Mouse (Mus musculus) hematopoietic stem cell, adult 5-6 weeks (primary cell): ENCODE results near the gene Rab33b. TPM values are rescaled to one million over a fixed set of nuclear protein-coding genes. Genes with fewer than 3 reads are reported as not detected.

Experiments used
- ATAC-seq, 2 experiments: fragments of 125-278 bp in 1 of 2; replicated peaks in 1 of 2; 2 replicates each; pipeline ENCODE4 v1.8.0; 2016 to 2017; ENCODE audit warnings: inconsistent platforms in 2 of 2, mild to moderate bottlenecking in 2 of 2, moderate number of reproducible peaks in 2 of 2, low read depth in 1 of 2, moderate TSS enrichment in 1 of 2; ENCODE audit not compliant: low FRiP score in 2 of 2, poor library complexity in 2 of 2, severe bottlenecking in 2 of 2, insufficient read depth in 1 of 2, low TSS enrichment in 1 of 2
- total RNA-seq: library from RNA; stranded (forward); fragments of 172-1452, 232-1000 nt; gene quantifications from 2 replicates; pipeline ENCODE4 v1.2.3, GENCODE M21; 2017

Rab33b gene
- total RNA-seq, 1 experiment from 2014 or later = 19.1 TPM

DNA sequence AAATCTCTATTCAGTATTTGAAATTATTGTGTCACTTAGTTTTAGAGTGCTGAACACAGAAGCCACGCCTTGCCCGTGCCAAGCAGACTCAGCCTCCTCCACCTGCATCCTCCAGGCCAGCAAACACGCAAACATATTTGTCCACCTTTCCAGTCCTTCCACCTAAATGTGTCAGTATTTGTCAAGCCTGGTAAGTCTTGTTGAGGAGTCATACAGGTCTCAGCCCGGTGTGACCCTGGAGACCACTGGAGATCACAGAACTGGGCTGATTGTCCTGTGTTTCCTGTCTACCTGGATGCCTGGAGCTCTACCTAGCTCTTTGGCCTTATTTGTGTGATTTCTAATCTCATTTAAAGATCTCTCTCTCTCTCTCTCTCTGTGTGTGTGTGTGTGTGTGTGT is 16.2 kb downstream of the Rab33b start:
- no peak for ATAC-seq

- ATAC-seq = no peak
These were observed 20.7 kb downstream of the Rab33b start for GRCm38 (mm10) chr3:51504385-51504952.

- ATAC-seq = no peak
These were observed 21.7 kb downstream of the Rab33b start for GRCm38 (mm10) chr3:51505465-51505864.

DNA sequence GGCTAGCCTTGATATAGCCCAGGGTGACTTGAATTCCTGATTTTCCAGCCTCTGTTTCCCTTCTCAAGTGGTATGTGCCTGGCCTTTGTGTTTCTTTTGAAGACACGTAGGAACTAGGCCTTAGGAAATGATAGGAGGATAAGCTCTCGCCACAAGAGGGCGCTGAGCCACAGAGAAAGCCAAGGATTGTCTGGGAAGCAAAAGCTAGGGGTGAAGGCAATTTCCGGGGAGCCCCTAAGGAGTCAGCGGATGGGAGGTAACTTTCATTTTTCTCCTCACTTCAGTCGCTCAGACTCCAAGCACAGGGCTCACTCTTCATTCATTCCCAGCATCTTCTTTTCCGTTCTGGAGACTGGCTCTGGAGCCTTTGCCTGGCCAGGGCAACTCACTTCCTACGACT is 27.2 kb downstream of the Rab33b start:
- peak; percentile 67 to 79; a peak in 3 of 4 replicates for ATAC-seq

DNA sequence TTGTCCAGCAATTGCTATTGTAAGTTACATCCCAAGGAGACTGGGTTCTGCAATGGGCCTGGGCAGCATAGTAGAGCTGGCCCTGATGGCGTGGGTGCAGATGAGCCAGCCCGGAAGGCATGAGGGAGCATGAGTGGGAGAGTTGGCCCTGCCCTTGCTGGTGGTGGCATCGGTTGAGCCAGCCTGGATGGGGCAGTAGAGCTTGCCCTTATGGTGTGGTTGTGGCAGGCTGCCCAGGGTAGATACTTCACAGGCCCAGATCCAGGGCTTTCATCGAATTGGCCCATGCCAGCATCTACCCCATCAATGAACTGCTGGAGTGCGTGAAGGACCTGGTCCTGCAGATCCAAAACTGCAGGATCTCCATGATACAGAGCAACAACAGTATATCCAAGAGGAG is 28.3 kb downstream of the Rab33b start:
- ATAC-seq = no peak

- ATAC-seq = no peak
These were observed 33.7 kb downstream of the Rab33b start for GRCm38 (mm10) chr3:51517467-51517866.

DNA sequence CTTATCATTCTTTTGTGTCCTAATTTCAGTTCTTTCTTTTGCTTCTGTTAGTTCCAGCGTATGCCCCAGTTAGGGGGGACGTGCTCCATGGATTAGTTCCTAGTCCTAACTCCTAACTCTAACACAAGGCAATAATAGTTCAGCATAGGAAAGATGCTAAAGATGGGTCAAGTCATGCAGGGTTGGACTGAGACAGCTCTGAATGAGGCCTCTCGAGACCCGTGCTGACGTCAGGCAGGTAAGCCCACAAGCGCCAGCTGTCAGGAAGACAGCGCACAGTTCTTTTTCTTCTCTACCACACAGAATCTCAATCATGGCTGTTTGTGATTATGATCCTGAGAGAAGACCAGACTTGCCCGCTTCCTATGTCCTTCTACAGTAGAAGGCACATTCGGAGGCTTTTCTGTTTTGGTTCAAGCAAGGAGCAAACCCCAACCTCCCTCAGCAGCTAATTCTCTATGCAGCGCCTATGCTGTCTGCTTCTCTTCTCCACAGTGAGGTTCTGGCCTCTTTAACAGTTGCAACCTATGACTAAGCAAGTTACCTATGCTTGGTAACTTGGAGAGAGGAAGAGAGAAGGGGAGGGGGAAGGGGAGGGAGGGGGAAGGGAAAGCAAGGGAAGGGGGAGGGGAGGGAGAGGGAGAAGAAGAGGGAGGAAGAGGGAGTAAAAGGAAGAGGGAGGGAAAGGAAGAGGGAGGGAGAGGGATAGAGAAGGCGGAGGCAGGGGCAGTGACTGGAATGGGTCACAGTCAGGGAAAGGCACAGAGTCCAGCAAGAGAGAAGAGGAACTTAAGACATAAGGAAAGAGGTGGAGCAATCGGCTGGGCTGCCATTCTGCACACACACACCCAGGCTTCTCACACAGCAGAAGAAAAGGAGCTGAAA is 34.4 kb downstream of the Rab33b start:
- ATAC-seq = peak; percentile 82 to 90

- ATAC-seq = peak; percentile 6 to 8; a peak in 1 of 4 replicates
These were observed 35.0 kb downstream of the Rab33b start for GRCm38 (mm10) chr3:51518763-51519121.

DNA sequence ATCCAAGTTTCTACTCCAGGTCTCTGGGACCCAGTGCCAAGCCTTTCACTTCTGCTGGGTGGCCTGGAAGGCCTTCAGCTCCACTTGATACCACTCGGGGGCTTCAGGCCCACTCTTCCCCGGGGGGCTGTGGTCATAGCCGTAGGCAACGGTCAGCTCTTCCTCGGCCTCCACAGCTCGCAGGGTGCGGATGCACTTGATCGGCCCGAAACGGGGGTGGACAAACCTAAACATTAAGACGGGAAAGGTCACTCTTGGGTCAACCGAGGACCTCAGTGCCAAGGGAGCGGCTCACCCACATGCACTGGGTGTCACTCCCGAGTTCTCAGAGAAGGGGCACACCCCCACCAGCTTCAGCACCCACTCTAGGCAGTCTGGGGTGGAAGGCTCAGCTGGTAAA is 37.5 kb downstream of the Rab33b start:
- ATAC-seq = no peak

GRCm38 (mm10) chr3:51525186-51525785 is 41.6 kb downstream of the Rab33b start:
- no peak for ATAC-seq

DNA sequence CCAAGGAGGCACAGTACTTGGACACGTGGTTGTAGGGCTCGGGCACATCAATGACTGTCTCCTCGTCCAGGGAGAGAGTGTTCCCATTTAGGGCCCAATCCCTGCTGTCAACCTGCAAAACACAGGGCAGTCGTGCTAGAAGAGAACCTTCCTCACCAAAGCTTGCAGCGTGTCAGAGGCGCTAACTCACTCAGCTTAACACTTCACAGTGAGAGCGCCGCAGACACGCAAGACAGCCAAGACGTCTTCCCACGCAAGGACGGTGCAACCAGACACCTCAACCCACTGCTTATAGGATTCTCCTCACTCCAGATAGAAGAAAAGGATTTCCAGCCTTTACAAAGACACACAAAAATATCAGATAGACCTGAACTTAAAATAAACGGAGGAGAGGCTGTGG is 43.2 kb downstream of the Rab33b start:
- ATAC-seq = no peak

- no peak for ATAC-seq
These were observed 48.0 kb downstream of the Rab33b start for GRCm38 (mm10) chr3:51531473-51532281.

DNA sequence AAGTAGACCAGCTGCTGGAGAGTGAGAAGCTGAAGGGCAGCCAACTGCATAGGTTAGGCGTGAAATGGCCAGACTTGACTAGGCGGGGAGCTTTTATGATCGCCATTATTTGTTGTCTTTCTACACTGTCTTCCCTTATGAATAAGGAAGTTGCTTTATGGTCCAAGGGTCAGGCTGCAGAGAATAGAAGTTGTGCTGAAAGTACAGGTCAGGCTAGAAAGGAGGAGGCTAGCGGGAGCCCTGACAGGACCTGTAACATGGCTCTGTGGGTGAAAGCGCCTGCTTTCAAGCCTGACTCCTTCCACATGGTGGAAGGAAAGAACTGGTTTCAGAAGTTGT is 48.5 kb downstream of the Rab33b start:
- no peak for ATAC-seq

DNA sequence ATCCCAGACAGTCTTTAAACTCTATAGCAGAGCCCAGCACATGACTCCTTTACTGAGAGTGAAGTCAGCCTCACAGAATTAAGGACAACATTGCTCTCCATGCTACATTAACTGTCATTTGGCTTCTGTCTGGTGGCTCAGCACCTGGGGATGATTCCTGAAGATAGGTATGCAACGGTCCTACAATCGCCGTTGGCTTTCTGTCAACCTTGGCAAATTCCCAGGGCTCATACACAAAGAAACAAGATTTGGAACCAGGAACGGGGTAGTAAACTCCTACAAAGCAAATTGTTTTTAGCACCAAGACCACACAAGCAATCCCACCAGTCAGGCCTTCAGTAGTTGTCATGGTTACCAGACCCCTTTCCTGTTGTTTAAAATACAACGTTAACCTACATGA is 49.9 kb downstream of the Rab33b start:
- no peak for ATAC-seq

DNA sequence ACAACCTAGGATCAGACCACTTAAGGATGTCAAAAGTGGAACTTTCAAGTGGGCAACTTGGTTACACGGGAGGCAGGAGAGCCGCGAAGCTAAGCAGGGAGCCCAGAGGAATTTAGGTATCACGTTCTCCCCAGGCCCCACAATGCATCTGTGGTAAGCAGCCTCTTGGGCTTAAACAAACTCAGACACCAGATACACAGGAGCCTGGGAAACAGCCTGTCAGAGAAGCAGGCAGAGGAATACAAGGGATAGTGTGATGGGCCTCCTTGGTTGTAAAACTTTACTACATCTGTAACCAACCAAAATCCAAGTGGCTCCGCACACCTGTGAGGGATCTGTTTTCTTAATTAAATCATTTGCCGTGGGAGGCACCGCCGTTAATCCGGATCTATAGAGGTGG is 50.3 kb downstream of the Rab33b start:
- no peak for ATAC-seq

- peak; percentile 72 to 88 for ATAC-seq
These were observed 56.1 kb downstream of the Rab33b start for GRCm38 (mm10) chr3:51539567-51540408.

GRCm38 (mm10) chr3:51540659-51541058 is 56.9 kb downstream of the Rab33b start:
- no peak for ATAC-seq
